31 mouse cellular contexts compared by ENCODE assay signal in the genomic region with DNA sequence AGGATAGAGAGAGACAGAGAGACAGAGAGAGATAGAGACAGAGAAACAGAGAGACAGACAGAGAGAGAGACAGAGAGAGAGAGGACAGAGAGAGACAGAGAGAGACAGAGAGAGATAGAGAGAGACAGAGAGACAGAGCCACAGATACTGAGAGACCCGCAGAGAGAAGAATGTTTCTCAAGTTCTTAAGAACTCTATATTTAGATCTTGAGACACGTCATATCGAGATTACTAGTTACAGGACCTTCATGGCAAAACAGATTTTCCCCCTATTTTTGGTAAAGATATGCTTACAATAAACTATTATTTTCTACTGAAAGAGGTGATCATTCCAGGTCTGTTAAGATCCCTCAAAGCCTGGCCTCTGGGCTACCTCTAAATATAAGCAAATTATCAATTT.
"Had no signal": no experiment of that assay in that cellular context is flagged by ENCODE, and none has a peak within 500 bp of the region (broad histone marks: within the 10 kb centered on the region; RNA-seq: fewer than 3 reads in every experiment).

No protein-coding gene starts in this region.

- H3K4me1 ChIP-seq: limb, embryonic 10.5 days; limb, embryonic 12.5 days; limb, embryonic 13.5 days; limb, embryonic 15.5 days; liver, embryonic 12.5 days; liver, embryonic 13.5 days; liver, embryonic 15.5 days; lung, embryonic 15.5 days; megakaryocyte, embryonic 14.5 days; midbrain, embryonic 10.5 days; midbrain, embryonic 12.5 days; midbrain, embryonic 13.5 days; midbrain, embryonic 15.5 days; neural tube, embryonic 12.5 days had no signal

- H3K27me3 ChIP-seq: limb, embryonic 12.5 days; limb, embryonic 13.5 days; limb, embryonic 15.5 days; liver, embryonic 12.5 days; liver, embryonic 13.5 days; liver, embryonic 15.5 days; lung, embryonic 15.5 days; megakaryocyte, embryonic 14.5 days; midbrain, embryonic 12.5 days; midbrain, embryonic 13.5 days; midbrain, embryonic 15.5 days; neural tube, embryonic 12.5 days had no signal

- ATAC-seq: liver, embryonic 12.5 days; liver, postnatal 0 days; lung, postnatal 0 days; midbrain, embryonic 13.5 days; midbrain, embryonic 15.5 days had no signal

- H3K9me3 ChIP-seq: limb, embryonic 10.5 days; limb, embryonic 12.5 days; limb, embryonic 13.5 days; limb, embryonic 15.5 days; liver, embryonic 12.5 days; liver, embryonic 13.5 days; liver, embryonic 15.5 days; lung, embryonic 15.5 days; megakaryocyte, embryonic 14.5 days; midbrain, embryonic 10.5 days; midbrain, embryonic 12.5 days; midbrain, embryonic 13.5 days; midbrain, embryonic 15.5 days; neural tube, embryonic 12.5 days had no signal

- H3K36me3 ChIP-seq: limb, embryonic 10.5 days; limb, embryonic 12.5 days; limb, embryonic 13.5 days; limb, embryonic 15.5 days; liver, embryonic 12.5 days; liver, embryonic 13.5 days; liver, embryonic 15.5 days; lung, embryonic 15.5 days; midbrain, embryonic 10.5 days; midbrain, embryonic 12.5 days; midbrain, embryonic 13.5 days; midbrain, embryonic 15.5 days; neural tube, embryonic 12.5 days had no signal

- H3K9ac ChIP-seq: limb, embryonic 12.5 days; limb, embryonic 13.5 days; limb, embryonic 15.5 days; liver, embryonic 12.5 days; liver, embryonic 13.5 days; liver, embryonic 14.5 days; liver, embryonic 15.5 days; liver, postnatal 0 days; lung, embryonic 14.5 days; lung, embryonic 15.5 days; midbrain, embryonic 12.5 days; midbrain, embryonic 13.5 days; midbrain, embryonic 15.5 days; neural tube, embryonic 12.5 days had no signal

- H3K4me2 ChIP-seq: limb, embryonic 12.5 days; limb, embryonic 13.5 days; limb, embryonic 15.5 days; liver, embryonic 11.5 days; liver, embryonic 12.5 days; liver, embryonic 13.5 days; liver, embryonic 15.5 days; lung, embryonic 14.5 days; lung, embryonic 15.5 days; midbrain, embryonic 11.5 days; midbrain, embryonic 12.5 days; midbrain, embryonic 13.5 days; midbrain, embryonic 15.5 days; neural tube, embryonic 12.5 days had no signal

- H3K4me3 ChIP-seq: limb, embryonic 10.5 days; limb, embryonic 12.5 days; limb, embryonic 13.5 days; limb, embryonic 15.5 days; liver, embryonic 12.5 days; liver, embryonic 13.5 days; liver, embryonic 15.5 days; lung, embryonic 15.5 days; megakaryocyte, embryonic 14.5 days; midbrain, embryonic 10.5 days; midbrain, embryonic 12.5 days; midbrain, embryonic 13.5 days; midbrain, embryonic 15.5 days; myocyte; neural tube, embryonic 12.5 days had no signal

- H3K27ac ChIP-seq: limb, embryonic 10.5 days; limb, embryonic 12.5 days; limb, embryonic 13.5 days; limb, embryonic 15.5 days; liver, embryonic 12.5 days; liver, embryonic 13.5 days; liver, embryonic 14.5 days; liver, embryonic 15.5 days; lung, embryonic 15.5 days; macrophage; midbrain, embryonic 10.5 days; midbrain, embryonic 12.5 days; midbrain, embryonic 13.5 days; midbrain, embryonic 15.5 days; neural tube, embryonic 12.5 days had no signal

- DNase-seq: left cerebral cortex, postnatal 4 days; liver; liver, embryonic 13.5 days; liver, postnatal 0 days; lung, adult 18-20 months; lung, adult 2 months; lung, embryonic 14.5 days; lung, postnatal 10 days; lung, postnatal 14 days; lung, postnatal 36 days; lung, postnatal 4 days; midbrain, embryonic 14.5 days had no signal
